Mouse (Mus musculus): ENCODE results near the gene Susd2. TPM values are rescaled to one million over a fixed set of nuclear protein-coding genes. Genes with fewer than 3 reads are reported as not detected.

Gene Susd2
- total RNA-seq, 4 experiments from 2014 or later: 8.7 to 12.0 (median 10.3) TPM

- no peak for DNase-seq (ENCODE audit: low spot score in 2 of 2)
Measured at GRCm38 (mm10) chr10:75657165-75657564, 13.4 kb upstream of the Susd2 start.

DNA sequence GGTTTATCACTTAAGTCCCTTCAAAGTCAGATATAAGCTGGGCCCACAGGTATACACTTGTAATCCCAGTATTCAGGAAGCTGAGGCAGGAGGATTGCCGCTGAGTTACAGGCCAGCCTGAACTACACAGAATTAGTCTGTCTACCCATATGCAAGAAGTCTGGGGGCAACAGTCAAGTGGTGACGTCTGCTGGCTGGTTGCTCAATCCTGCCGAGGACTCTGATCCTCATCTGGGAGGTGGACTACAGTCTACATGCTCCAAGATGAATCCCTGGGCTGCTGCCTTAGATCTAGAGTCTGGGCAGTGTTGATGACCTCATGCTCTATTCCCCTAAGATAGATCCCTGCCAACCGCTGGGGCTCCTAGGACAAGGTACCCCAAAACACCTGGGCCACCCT, 10.2 kb upstream of the Susd2 start:
- no peak for DNase-seq (ENCODE audit: low spot score in 2 of 2)

DNA sequence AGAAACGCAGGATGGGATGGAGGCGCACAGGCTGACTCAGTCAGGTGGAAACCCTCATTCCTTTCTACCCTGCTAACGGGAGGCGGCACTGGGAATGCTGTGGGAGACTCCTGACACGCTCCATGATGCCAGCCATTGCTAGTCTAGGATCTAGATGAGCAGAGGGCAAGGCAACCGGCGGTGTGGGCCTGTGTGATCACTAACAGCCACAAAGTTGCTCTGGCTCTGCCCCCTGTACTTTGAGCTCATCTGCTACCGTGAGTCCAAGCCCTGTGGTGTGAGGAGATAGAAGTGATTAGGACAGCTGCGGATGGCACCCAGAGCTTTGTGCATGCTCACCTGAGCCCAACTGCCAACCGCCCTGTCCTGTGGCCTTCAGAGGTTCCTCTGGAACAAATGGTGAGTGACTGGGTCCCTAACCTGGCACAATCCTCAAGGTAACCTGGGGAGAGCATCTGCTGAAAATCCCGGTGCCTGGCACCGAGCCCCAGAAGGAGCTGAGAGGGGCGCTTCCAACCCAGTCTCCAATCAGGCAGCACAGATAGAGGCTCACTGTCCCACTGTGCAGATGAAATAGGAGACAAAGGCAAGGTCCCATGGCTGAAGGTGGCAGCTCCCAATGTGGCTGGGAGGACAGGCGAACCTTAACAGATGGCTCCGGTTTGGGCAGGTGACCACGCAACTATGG, 7.7 kb upstream of the Susd2 start:
- no peak for DNase-seq (ENCODE audit: low spot score in 2 of 2)

DNA sequence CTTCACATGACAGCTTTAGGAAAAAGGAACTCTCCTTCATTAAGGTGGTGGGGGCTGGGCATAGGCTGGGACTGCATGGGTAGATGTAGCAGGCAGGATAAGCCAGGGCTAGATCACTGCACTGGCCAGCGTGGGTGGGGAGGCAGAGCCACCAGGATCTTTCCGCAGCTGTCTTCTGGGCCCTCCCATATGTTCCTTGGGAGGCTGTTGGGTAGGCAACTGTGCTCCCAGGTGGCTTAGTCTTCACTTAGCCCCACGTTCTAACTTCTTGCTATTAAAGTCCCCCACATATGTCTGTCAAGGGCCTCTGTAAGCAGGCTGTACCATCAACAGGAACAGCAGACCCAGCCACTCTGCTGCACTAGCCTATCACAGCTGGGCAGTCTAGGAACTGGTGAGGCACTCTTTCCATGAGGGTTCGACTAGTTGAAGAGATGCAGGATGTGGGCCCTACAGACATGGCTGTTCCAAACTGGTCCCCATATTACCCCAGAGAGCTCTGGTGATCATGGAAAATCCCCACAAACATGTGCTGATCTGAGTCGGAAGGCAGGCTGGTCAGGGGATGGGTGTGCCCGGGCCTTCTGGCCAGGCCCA, 6.6 kb upstream of the Susd2 start:
- DNase-seq (ENCODE audit: low spot score in 2 of 2): peak in 1 of 2 experiments; percentile 70

- DNase-seq (ENCODE audit: low spot score in 2 of 2): no peak
Measured at GRCm38 (mm10) chr10:75649406-75649995, 5.7 kb upstream of the Susd2 start.

- no peak for DNase-seq (ENCODE audit: low spot score in 2 of 2)
Measured at GRCm38 (mm10) chr10:75649001-75649400, 5.2 kb upstream of the Susd2 start.

GRCm38 (mm10) chr10:75648091-75648490, 4.3 kb upstream of the Susd2 start:
- no peak for DNase-seq (ENCODE audit: low spot score in 2 of 2)

DNA sequence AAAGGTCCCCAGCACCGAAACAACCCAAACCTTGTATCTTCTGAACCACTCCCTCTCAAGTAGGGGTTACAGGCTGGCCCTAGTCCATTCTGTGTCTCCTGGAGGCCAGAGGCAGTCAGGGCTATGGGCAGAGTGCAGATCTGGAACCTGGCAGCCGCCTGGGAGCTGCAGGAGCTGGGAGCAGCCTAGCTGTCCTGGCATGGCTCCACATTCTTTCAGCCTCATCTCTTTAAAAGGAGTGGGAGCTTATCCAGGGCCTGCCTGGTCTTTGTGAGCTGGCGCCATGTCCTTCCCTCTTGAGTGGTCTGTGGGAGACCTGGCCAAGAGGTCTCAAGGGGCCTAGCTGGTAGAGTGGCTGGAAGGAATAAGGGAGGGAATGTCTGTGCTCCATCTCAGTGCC, 3.6 kb upstream of the Susd2 start:
- no peak for DNase-seq (ENCODE audit: low spot score in 2 of 2)

DNA sequence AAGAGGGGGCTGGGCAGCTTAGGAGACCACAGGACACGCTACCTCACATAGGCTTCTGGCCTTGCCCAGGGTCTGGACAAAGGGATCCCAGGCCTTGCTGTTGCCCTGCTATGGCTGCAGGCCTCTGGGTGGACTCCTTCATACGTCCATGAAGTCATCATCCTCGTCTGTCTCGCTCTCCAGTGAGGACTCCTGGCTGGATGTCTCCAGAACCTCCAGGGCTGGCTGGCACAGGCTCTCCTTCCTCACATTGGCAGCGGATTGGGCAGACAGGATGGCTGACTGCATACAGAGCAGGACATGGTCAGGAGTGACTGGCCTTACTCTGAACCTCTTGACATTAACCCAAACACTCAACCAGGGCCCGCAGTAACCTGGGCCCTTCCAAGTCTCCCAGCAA, 2.6 kb upstream of the Susd2 start:
- DNase-seq (ENCODE audit: low spot score in 2 of 2): no peak

GRCm38 (mm10) chr10:75645616-75646015, 1.8 kb upstream of the Susd2 start:
- no peak for DNase-seq (ENCODE audit: low spot score in 2 of 2)

DNA sequence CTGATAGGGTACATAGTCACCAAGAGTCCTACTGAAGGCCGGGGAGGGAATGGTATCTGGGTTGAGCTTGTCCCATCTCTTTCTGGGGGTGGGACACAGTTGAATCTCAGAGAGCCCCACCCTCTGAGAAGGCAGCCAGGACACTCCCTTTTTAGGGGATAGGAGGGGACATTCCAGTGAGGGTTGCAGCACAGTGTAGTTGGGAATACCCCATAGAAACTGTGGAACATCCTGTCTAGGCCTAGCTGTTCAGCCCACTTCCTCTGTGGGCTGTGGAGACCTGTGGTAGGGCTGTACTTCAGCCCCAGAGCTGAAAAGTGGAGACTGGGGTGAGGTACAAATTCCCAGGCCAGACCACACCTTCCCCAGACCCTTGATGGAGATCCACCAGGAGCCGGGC, 917 bp downstream of the Susd2 start:
- DNase-seq (ENCODE audit: low spot score in 2 of 2): no peak

DNA sequence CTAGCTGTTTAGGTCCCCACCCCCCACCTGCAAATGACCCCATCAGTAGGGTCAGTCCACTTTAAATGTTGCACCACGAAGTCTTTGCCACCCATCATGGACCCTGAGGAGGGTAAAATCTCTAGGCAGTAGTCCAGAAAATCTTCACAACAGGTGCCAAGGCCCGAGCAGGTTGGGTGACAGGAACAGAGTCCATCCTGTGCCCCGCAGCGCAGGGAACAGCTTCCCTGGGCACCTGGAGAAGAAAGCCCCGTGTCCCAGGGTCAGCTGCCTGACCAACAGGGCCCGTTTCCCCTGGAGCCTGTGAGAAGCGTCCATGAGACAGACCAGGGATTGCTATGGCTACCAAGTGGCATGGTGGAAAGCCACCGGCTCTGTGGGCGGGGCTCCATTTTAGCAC, 1.4 kb downstream of the Susd2 start:
- peak; percentile 0 to 6 for DNase-seq (ENCODE audit: low spot score in 2 of 2)

DNA sequence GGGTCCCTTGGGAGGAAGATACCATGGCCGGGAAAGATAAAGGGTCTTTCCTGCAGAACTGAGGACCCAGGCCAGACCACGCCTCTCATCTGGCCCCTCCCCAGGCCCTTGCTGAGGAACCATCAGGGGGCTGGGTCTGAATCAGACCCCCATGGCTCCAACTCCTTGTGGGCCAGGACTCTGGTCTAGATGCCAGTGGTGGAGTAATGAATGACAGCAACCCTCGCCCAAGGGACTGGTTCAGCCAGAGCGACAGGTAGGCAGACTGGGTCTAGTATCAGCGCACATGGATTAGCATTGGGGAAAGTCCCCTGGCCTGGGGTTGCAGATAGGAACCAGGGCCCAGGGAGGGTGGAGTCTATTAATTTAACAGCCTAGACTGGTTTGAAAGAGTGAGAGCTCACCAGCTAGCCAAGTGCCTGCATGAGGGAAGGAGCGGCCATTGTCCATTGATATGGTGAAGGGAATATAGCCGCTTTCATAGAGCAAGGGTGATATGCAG, 2.0 kb downstream of the Susd2 start:
- peak; percentile 1 to 7 for DNase-seq (ENCODE audit: low spot score in 2 of 2)

DNA sequence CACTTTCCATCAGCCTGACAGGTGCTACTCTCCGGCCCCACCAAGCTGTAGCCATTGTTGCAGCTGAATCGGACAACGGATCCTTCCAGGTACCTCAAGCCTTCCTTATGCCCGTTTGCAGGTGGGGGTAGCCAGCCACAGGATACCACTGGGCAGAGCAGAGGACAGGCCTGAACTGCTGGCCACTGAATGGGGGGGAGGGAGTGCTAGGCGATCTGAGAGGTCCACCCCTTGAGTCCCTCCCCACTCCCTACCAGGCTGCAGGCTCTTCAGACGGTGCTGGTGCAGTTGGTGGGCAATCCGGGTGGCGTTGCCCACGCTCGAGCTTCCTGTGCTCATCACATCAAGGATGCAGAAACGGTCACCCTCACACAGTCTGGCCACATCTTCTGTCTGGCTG, 6.1 kb downstream of the Susd2 start:
- no peak for DNase-seq (ENCODE audit: low spot score in 2 of 2)

DNA sequence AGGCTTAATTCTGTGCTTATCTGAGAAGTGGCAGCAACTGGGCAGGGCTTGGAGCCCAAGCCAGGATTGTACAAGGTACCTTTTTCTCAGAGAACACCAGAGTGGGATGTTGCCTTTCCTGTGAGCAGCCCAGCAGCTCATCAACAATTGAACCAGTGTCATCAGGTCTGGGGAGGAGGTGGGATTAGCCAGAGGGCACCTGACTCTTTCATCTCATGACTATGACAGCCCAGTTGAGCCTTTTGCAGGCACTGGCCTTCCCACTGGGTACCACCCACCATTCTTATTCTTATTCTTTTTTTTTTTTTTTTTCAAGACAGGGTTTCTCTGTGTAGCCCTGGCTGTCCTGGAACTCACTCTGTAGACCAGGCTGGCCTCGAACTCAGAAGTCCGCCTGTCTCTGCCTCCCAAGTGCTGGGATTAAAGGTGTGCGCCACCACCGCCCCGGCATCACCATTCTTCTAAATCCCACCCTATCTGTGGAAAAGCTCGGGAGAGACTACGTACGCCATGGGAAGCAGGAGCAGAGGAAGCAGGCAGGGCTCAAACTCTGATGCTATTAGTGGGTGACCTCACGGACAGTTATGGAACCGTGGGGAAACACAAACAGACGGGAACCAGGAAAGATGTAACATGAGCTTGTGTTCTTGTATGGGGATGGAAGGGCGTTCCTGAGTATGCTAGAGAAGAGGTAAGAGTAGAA, 7.6 kb downstream of the Susd2 start:
- no peak for DNase-seq (ENCODE audit: low spot score in 2 of 2)

- DNase-seq (ENCODE audit: low spot score in 2 of 2): peak in 1 of 2 experiments; percentile 90
Measured at GRCm38 (mm10) chr10:75635693-75636055, 8.1 kb downstream of the Susd2 start.

DNA sequence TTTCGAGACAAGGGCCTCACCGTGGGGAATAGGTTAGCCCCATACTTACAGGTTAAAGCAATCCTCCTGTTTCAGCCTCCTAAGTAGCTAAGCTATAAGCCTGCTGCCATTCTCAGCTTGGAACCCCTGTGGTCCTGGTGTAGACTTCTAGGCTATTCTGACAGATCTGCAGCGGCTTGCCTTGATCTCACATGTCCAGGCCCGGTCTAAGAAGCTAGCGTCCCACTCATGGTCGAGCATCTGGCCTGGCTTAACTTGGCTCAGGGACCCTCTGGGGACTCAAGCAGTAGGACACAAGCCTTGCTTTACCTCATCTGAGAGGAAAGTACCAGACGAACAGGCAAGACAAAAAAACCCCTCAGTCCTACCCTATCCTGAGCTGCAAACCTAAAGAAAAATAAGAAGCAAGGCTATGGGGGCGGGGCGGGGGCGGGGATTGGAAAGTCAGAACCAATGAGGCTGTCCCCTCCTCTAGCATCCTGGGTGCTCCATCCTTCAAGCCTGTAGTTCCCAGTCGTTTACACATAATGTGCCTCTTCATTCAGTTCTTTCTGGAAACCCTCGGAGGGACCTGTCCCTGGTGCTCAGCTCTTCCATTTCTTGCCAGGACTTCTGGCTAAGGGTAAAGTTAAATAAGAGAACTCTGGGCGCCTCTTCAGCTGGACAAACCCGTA, 8.7 kb downstream of the Susd2 start:
- DNase-seq (ENCODE audit: low spot score in 2 of 2): no peak

- no peak for DNase-seq (ENCODE audit: low spot score in 2 of 2)
Measured at GRCm38 (mm10) chr10:75634610-75635009, 9.2 kb downstream of the Susd2 start.

DNA sequence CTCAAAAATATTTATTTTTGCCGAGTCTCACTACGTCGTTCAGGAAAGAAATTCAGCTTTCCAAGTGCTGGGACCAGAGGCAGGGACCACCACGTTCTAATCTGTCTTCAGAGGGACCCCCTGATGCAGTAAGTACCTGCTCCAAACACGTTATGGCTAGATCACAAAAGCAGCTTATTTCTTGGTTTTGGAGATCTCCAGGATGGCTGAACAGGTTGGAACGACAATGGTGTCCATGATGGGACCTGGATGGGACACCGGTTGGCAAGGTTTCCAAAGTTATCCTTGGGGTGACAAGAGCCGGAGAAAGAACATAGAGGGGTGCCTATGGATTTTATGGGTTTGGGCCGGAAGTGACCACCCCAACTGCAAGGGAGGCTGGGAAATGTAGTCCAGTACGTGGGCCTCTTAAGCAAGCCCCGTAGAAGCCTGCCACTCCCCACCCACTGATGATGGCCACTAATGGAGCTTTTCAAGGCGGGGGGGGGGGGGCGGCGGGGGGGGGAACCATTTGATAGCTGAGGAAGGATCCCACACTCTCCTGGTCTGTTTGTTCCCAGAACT, 10.2 kb downstream of the Susd2 start:
- no peak for DNase-seq (ENCODE audit: low spot score in 2 of 2)

DNA sequence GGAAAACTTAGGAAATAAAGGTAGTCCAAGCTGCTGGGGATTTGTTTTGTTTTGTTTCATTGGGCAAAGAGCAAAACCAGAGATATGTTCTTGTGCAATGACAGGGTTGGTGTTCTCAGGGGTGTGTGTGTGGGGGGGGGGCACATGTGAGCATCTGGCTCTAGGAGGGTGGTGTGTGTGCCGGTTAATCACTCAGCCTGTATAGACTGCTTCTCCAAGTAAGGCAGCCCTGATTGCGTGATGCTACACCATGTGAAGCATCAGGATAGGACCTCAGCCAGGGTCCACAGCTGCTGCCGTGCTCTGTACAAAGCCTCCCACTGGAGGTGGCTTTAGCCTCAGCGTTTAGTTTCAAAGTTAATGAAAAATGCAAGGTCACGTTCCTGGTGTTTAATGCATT, 10.8 kb downstream of the Susd2 start:
- DNase-seq (ENCODE audit: low spot score in 2 of 2): no peak

- DNase-seq (ENCODE audit: low spot score in 2 of 2): no peak
Measured at GRCm38 (mm10) chr10:75632633-75633032, 11.2 kb downstream of the Susd2 start.
